Mouse (Mus musculus) c-Kit-positive CD71-negative TER-119-negative erythroid progenitor cells, embryonic 14.5 days (primary cell): Measurements from ENCODE around the gene Mapk8ip2.
"Not testable (repeated sequence)": the region's sequence is repeated elsewhere in the genome, so short reads cannot be mapped to it uniquely, and the experiment has no call there.

Experiments used
- DNase-seq: peaks from one replicate; pipeline ENCODE4 v3.0.0-alpha.2; 2013; ENCODE audit warnings: low read depth

Gene Mapk8ip2

DNA sequence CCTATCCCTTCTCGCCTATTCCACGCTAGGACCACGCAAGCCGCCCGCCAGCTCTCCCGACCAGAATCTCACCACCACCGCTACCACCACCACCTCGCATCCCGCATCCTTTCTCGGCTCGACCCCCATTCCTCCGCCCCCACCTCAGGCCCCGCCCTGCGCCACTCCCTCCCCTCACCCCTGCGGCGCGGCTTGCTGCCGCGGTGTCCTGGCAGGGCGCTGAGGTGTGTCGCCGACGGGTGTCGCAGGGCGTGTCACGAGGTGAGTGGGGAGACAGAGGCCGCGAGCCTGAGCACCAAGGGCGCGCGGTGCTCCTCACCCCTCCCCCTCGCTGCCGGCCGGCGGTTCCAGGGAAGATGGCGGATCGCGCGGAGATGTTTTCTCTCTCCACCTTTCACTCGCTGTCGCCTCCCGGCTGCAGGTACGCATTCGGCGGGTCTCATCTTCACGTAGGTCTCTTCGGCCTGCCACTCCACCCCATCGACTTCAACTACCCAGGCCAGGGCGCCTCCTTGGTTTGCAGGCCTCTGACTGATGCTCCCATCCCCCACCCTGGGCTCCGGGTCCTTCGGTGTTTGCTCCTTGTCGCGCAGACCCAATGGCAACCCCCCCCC lies at the start of gene Mapk8ip2:
TSS of gene Mapk8ip2 (plus strand) at position 49 of the 614 bp plus-strand sequence.
- no peak for DNase-seq

DNA sequence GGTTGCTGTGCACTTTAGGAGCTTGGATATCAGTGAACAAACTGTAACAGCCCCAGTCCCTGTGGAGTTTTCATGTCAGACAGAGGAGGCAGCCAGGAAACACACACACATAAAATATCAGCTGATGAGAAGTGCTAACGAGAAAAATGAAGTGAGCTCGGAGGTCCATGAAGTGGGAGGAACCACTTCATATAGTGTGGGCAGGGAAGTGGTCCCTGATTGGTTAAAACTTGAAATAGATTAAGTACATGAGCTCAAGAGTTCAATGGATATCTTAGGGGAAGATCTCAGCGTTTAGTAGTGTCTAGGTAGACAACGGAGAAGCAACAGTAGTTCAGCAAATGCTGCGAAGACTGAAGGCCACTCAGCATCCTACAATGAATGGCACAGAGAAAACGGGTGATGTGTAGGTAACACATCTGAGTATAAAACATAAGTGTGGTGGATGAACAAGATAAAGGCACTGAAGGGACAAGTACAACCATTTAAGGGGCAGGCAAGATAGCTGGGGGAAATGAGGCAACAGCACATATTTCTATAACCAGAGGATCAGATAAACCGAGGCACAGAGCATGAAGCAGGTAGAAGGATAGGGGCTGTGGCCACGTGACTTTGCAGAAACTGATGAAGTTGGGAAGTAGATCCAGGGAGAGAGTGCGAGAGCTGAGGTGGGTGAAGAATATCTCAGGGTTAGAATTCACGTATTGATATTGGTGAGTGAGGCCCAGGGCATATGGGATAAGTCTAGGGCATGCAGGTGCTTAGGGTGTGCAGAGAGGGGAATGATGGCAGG lies 48.7 kb upstream of the Mapk8ip2 start:
- DNase-seq: no peak

DNA sequence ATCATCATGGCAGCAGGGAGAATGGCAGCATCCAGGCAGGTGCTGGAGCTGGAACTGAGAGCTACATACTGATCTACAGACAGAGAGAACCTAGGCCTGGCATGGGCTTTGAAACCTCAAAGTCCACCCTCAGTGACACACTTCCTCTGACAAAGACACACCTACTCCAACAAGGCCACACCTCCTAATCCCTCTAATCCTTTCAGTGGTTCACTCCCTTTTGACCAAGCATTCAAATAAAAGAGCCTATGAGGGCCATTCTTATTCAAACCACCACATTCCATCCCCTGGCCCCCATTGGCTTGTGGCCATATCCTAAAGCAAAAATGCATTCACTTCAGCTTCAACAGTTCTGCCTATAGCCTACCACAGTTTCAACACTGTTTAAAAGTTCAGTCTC lies 47.0 kb upstream of the Mapk8ip2 start:
- DNase-seq: no peak

GRCm38 (mm10) chr15:89410118-89410517 lies 43.6 kb upstream of the Mapk8ip2 start, which contains the start of gene Syce3:
Gene Syce3, minus strand, starts transcription at chr15:89410503.
- no peak for DNase-seq

DNA sequence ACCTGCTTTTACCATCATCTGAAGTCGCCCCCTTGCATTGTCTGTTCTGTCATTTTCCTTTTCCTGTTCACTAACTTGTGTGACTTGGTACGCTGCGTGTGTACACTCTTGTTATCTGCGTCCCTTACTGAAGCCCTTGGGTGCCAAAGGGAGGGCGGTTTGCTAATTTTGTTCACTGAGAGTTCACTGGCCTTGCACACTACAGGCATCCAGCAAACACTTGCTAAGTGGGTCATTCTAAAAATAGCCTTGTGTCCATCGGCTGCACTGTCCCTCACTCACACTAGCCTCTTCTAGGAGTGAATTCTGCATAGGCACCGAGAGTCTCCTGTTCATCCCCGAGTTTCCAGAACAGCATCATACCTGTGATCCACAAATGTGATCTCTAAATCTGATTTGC lies 38.4 kb upstream of the Mapk8ip2 start:
- no peak for DNase-seq

GRCm38 (mm10) chr15:89421938-89422337 lies 31.8 kb upstream of the Mapk8ip2 start:
- DNase-seq: no peak

DNA sequence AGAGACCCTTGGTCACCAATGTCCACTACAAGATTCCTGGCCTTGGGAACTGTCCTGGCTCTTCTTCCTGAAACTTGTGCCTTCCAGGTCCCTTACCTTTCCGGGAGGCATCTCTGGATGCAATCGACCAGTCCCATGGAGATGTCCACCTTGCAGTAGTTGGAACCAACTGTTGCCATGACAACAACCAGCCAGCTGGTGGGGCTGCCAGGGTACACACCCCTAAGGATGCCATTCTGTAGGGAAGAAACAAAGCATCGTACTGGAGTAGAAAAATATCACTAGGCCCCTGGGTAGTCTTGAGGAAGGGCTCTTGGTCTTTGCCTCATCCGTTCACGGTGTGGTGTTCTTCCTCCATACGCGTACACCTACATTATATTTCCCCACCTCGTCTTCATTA lies 29.1 kb upstream of the Mapk8ip2 start:
- no peak for DNase-seq

- DNase-seq: no peak
Observed at GRCm38 (mm10) chr15:89425711-89426121, 28.0 kb upstream of the Mapk8ip2 start, which contains the start of gene Cpt1b. Gene Cpt1b, minus strand, starts transcription at chr15:89425863.

- DNase-seq: no peak
Observed at GRCm38 (mm10) chr15:89426716-89427115, 27.0 kb upstream of the Mapk8ip2 start.

- DNase-seq: no peak
Observed at GRCm38 (mm10) chr15:89428136-89428790, 25.4 kb upstream of the Mapk8ip2 start.

- DNase-seq: no peak
Observed at GRCm38 (mm10) chr15:89428821-89429351, 24.8 kb upstream of the Mapk8ip2 start.

- peak; percentile 87 for DNase-seq
Observed at GRCm38 (mm10) chr15:89429352-89430221, 24.1 kb upstream of the Mapk8ip2 start, which contains the start of the genes C730034F03Rik, Gm44502 and Chkb. Gene C730034F03Rik, plus strand, starts transcription at chr15:89429589. Gene Gm44502, minus strand, starts transcription at chr15:89429696. Gene Chkb, minus strand, starts transcription at chr15:89429908.

DNA sequence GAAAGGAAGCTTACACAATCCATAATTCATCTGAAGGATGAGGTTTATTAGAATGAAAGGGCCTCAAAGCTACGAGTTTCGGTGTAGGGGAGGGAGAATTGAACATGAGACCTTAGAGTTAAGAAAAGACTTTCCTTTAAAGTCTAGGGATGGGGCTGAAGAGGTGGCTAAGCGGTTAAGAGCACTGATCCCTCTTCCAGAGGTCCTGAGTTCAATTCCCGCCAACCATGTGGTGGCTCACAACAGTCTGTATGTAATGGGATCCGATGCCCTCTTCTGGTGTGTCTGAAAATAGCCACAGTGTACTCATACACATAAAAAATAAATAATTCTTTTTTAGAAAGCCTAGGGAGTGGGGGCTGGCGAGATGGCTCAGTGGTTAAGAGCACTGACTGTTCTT lies 23.4 kb upstream of the Mapk8ip2 start:
- no peak for DNase-seq

GRCm38 (mm10) chr15:89430771-89431170 lies 22.9 kb upstream of the Mapk8ip2 start:
- not testable (repeated sequence) for DNase-seq

DNA sequence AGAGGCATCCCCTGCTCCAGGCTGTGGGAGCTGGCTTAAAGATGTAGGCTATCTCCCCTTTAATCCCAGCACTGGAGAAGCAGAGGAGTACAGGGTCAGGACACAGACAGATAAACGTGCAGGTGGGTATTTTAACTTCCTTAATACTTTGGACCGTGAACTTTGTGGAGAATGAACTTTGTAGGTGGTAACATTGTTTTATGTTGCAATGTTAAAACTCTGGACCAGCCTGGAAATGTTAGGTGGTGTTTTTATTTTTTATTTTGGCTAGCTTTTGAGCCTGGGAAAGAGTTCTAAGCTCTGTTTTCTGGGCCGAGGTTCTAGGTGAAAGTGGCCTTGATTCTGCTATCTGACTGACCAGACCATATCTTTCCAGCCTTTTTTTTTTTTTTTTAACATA lies 22.4 kb upstream of the Mapk8ip2 start:
- no peak for DNase-seq

DNA sequence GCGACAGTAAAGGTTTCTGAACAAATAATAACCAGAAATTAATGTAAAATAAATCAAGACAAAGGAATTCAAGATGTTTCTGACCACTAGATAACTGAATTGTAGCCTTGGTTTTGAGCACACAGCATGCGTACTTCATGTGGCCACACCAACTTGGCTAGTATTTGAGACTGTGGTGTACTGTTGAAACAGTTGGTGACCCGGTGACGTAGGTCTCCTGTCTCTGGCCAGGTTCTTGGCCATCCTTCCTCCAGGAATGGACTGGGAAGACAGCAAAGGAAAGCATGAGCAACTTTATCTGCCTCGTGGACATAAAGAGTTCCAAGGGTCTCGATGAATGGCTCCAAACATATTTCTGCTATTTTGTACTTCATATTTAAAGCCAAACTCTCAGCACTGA lies 21.9 kb upstream of the Mapk8ip2 start:
- DNase-seq: no peak

GRCm38 (mm10) chr15:89432946-89433345 lies 20.8 kb upstream of the Mapk8ip2 start:
- no peak for DNase-seq

DNA sequence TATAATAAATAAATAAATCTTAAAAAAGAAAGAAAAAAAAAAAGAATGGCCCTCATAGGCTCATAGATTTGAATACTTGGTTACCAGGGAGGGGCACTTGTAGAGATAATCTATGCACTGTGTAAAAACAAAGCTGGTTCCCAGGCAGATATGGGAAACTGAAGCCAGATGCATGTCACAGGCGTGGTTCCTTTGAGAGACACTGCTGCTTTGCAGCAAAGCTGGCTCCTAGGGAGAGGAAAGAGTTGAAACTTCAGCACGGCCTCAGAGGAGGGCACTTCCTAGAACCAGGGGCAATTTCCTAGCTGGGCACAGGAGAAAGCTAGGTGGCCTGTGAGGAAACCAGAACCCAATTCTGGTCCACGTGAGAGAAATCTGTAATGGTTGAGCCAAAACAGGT lies 19.6 kb upstream of the Mapk8ip2 start:
- no peak for DNase-seq

- DNase-seq: no peak
Observed at GRCm38 (mm10) chr15:89435878-89436277, 17.8 kb upstream of the Mapk8ip2 start.

DNA sequence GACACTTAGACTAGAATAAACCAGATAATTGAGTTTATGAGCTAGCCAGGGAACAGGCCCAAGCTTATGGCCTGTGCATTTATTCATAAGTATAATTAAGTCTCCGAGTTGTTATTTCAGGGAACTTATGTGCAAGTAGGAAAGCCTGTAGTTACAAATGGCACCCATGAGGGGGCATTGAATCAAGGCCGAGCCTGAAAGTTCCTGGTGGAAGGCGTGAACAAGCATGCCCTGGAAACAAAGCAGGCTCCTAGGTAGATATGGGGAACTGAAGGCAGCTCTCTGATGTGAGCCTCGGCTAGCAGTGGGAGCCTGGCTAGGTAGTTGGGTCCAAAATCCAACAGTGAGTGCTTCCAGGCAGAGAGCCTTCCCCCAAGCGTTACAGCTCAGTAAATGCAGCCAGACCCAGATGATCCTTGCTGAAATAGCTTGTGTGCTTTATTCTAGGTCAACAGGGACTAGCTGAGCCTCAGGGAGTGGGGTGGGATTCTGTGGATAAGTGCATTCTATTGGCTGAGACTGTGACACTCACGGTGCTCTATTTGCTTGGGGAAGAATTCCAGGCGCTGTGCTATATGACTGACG lies 11.1 kb upstream of the Mapk8ip2 start:
- DNase-seq: no peak
